10 mouse cellular contexts compared by ENCODE assay signal in genomic region chr2:167949808-167950207, GRCm38 (mm10). TPM values are rescaled to one million over a fixed set of nuclear protein-coding genes. Genes with fewer than 3 reads are reported as not detected.
DNase-seq lines count a peak whose midpoint lies in the region; ATAC-seq and TF ChIP-seq lines count a peak whose summit lies in the region.
"Had no signal": no experiment of that assay in that cellular context is flagged by ENCODE, and none has a peak within 500 bp of the region (broad histone marks: within the 10 kb centered on the region; RNA-seq: fewer than 3 reads in every experiment).

No protein-coding gene starts in this region.

- ATAC-seq in heart, embryonic 16.5 days (replicated peaks; ENCODE audit: extremely low read depth, insufficient read depth, low FRiP score), result no peak
- no peak for ATAC-seq in lung, embryonic 15.5 days (ENCODE audit: borderline replicate concordance, extremely low read depth, low FRiP score, low TSS enrichment)
- ATAC-seq in limb, embryonic 13.5 days (ENCODE audit: low FRiP score, low read depth), result no peak
- ATAC-seq: forebrain, embryonic 15.5 days had no signal

- H3K9me3 ChIP-seq in heart, embryonic 16.5 days (replicated peaks; ENCODE audit: control insufficient read depth, low read length), result no peaks in the 10 kb centered on the region
- H3K9me3 ChIP-seq in lung, embryonic 15.5 days, result no peaks in the 10 kb centered on the region
- no peaks in the 10 kb centered on the region for H3K9me3 ChIP-seq in limb, embryonic 13.5 days
- H3K9me3 ChIP-seq: forebrain, embryonic 15.5 days had no signal

- peak overlapping the region; percentile 66 for H3K27ac ChIP-seq in heart, embryonic 16.5 days (ENCODE audit: low read length)
- H3K27ac ChIP-seq in lung, embryonic 15.5 days, result peak overlapping the region; percentile 80; the same call in 1 of the 2 replicates
- peak overlapping the region; percentile 59 for H3K27ac ChIP-seq in bone marrow, adult 2 months (ENCODE audit: control insufficient read depth, insufficient read depth, low read depth, low read length, poor library complexity)
- H3K27ac ChIP-seq in limb, embryonic 13.5 days, result peak overlapping the region; percentile 10; the same call in 1 of the 2 replicates
- H3K27ac ChIP-seq: forebrain, embryonic 15.5 days had no signal

- no peak for TF ChIP-seq CTCF in bone marrow, adult 2 months (IDR thresholded peaks at IDR 0.05; ENCODE audit: control insufficient read depth, insufficient read depth, low read length)

- TF ChIP-seq POLR2A in bone marrow, adult 2 months (IDR thresholded peaks at IDR 0.05; ENCODE audit: borderline replicate concordance, control insufficient read depth, low read depth, low read length), result no peak

- H3K36me3 ChIP-seq in heart, embryonic 16.5 days (ENCODE audit: control insufficient read depth, insufficient read depth), result no peaks in the 10 kb centered on the region
- H3K36me3 ChIP-seq in lung, embryonic 15.5 days, result no peaks in the 10 kb centered on the region
- no peaks in the 10 kb centered on the region; the same call in 1 of the 2 replicates for H3K36me3 ChIP-seq in limb, embryonic 13.5 days
- H3K36me3 ChIP-seq: forebrain, embryonic 15.5 days had no signal

- H3K27me3 ChIP-seq in heart, embryonic 16.5 days (ENCODE audit: control insufficient read depth, insufficient read depth, low read length), result no peaks in the 10 kb centered on the region
- no peaks in the 10 kb centered on the region for H3K27me3 ChIP-seq in lung, embryonic 15.5 days
- no peaks in the 10 kb centered on the region for H3K27me3 ChIP-seq in limb, embryonic 13.5 days
- H3K27me3 ChIP-seq: forebrain, embryonic 15.5 days had no signal

- 54% methylated on average over 2 of the region's 2 CpGs for WGBS in heart, embryonic 16.5 days
- 84% methylated on average over 2 of the region's 2 CpGs for WGBS in lung, embryonic 15.5 days
- 31% methylated on average over 2 of the region's 2 CpGs for WGBS in bone marrow, adult 2 months
- WGBS in limb, embryonic 13.5 days, result 85% methylated on average over 2 of the region's 2 CpGs

- intact Hi-C loops in heart, postnatal 25 days (cut with DNase I), result no loop called here

- H3K9ac ChIP-seq in heart, embryonic 16.5 days (ENCODE audit: low read length), result no peak overlapping the region
- H3K9ac ChIP-seq in lung, embryonic 15.5 days, result no peak overlapping the region
- peak overlapping the region; percentile 39; the same call in 1 of the 2 replicates for H3K9ac ChIP-seq in limb, embryonic 13.5 days
- H3K9ac ChIP-seq: forebrain, embryonic 15.5 days had no signal

- H3K4me2 ChIP-seq in heart, embryonic 16.5 days (ENCODE audit: low read depth, low read length), result no peak overlapping the region
- no peak overlapping the region for H3K4me2 ChIP-seq in lung, embryonic 15.5 days
- H3K4me2 ChIP-seq in limb, embryonic 13.5 days (replicated peaks), result no peak overlapping the region
- H3K4me2 ChIP-seq: forebrain, embryonic 15.5 days had no signal

- no peak for DNase-seq in heart, postnatal 25 days (ENCODE audit: low spot score)
- no peak for DNase-seq in lung, postnatal 4 days
- no peak for DNase-seq in ovary, postnatal 36 days (ENCODE audit: low spot score)
- no peak for DNase-seq in cerebellum, adult 8-10 months
- DNase-seq: thymus, adult 18-20 months had no signal

- no peak overlapping the region for H3K4me3 ChIP-seq in heart, embryonic 16.5 days (ENCODE audit: low read length)
- H3K4me3 ChIP-seq in lung, embryonic 15.5 days, result no peak overlapping the region
- H3K4me3 ChIP-seq in bone marrow, adult 2 months (replicated peaks; ENCODE audit: control insufficient read depth, low read depth, low read length), result no peak overlapping the region
- no peak overlapping the region for H3K4me3 ChIP-seq in limb, embryonic 13.5 days
- H3K4me3 ChIP-seq: forebrain, embryonic 15.5 days had no signal

- peaks cover 41% of the 10 kb centered on the region for H3K4me1 ChIP-seq in heart, embryonic 16.5 days (ENCODE audit: control insufficient read depth, insufficient read depth, low read length)
- peaks cover 61% of the 10 kb centered on the region for H3K4me1 ChIP-seq in lung, embryonic 15.5 days
- peaks cover 25% of the 10 kb centered on the region for H3K4me1 ChIP-seq in bone marrow, adult 2 months (ENCODE audit: control insufficient read depth, insufficient read depth, low read length)
- H3K4me1 ChIP-seq in limb, embryonic 13.5 days, result peaks cover 46% of the 10 kb centered on the region

RNA-seq across cellular contexts. Expression of gene Ptpn1, which starts 18.0 kb away (rescaled TPM):
- 44.7 and 50.8 TPM in 2 replicates for polyA plus RNA-seq in heart, embryonic 16.5 days (2015; fragmentation: Nextera tagmentation; extraction: Ambion mirVana)
- 10 to 100 TPM; 21.9 to 23.4 TPM for total RNA-seq in heart, postnatal 25 days (2021)
- polyA plus RNA-seq in lung, embryonic 15.5 days (2015; fragmentation: Nextera tagmentation; extraction: Ambion mirVana), result 65.8 and 74.4 TPM in 2 replicates
- polyA plus RNA-seq in bone marrow, adult 2 months (2011; ENCODE audit: insufficient read depth, insufficient read length, low replicate concordance, missing spikeins), result 13.7 and 34.3 TPM in 2 replicates
- 54.0 and 54.9 TPM in 2 replicates for polyA plus RNA-seq in limb, embryonic 13.5 days (2015; fragmentation: Nextera tagmentation; extraction: Ambion mirVana)

Comparison
In these comparisons a context has a peak if more than half of its experiments do, and no peak if none do; other contexts are left out.
1. H3K27ac ChIP-seq: peak in every context shown above with its lines; median percentile 80 in lung, embryonic 15.5 days; 66 in heart, embryonic 16.5 days; 59 in bone marrow, adult 2 months; 10 in limb, embryonic 13.5 days.